Mouse (Mus musculus) heart, adult 2 months (tissue): ENCODE results near the gene Gcn1l1. TPM values are rescaled to one million over a fixed set of nuclear protein-coding genes. Genes with fewer than 3 reads are reported as not detected.

Experiments used
- DNase-seq, 2 experiments: peaks; one replicate each; pipeline ENCODE4 v3.0.0; 2021
- H3K27ac ChIP-seq: fragments of 200-600 bp; 2 replicates; pipeline ENCODE4 v1.8.1; 2022
- H3K27me3 ChIP-seq: fragments of 200-500 bp; 2 replicates; pipeline ENCODE4 v1.6.1; 2012; ENCODE audit warnings: mild to moderate bottlenecking, low read length, inconsistent platforms, mixed read lengths; ENCODE audit not compliant: control insufficient read depth, insufficient read depth
- H3K36me3 ChIP-seq: fragments of 200-500 bp; 2 replicates; pipeline ENCODE4 v1.6.1; 2012; ENCODE audit warnings: low read length, inconsistent platforms; ENCODE audit not compliant: control insufficient read depth, insufficient read depth
- H3K4me1 ChIP-seq: fragments of 200-500 bp; 2 replicates; pipeline ENCODE4 v1.6.1; 2011; ENCODE audit warnings: low read length; ENCODE audit not compliant: control insufficient read depth, insufficient read depth
- H3K4me3 ChIP-seq: fragments of 200-600 bp; 2 replicates; pipeline ENCODE4 v1.8.1; 2022
- H3K79me2 ChIP-seq: fragments of 200-500 bp; replicated peaks from 2 replicates; pipeline ENCODE4 v1.6.1; 2012; ENCODE audit warnings: mild to moderate bottlenecking, inconsistent platforms, low read length, moderate library complexity, mixed read lengths; ENCODE audit not compliant: control insufficient read depth, insufficient read depth
- H3K9ac ChIP-seq: fragments of 200-500 bp; 2 replicates; pipeline ENCODE4 v1.6.1; 2012; ENCODE audit warnings: low read depth, mild to moderate bottlenecking, control low read depth, inconsistent platforms, low read length, mixed read lengths
- CTCF ChIP-seq: fragments of 200-600 bp; IDR thresholded peaks from 2 replicates; pipeline ENCODE4 v1.8.1; 2022; ENCODE audit warnings: antibody characterized with exemption, mild to moderate bottlenecking, moderate library complexity
- EP300 ChIP-seq: fragments of 200-500 bp; IDR thresholded peaks from 2 replicates; pipeline ENCODE4 v1.6.1; 2011; ENCODE audit warnings: low read depth, low read length, control low read depth; ENCODE audit not compliant: insufficient read depth
- POLR2A ChIP-seq: fragments of 200-500 bp; IDR thresholded peaks from 2 replicates; pipeline ENCODE4 v1.6.1; 2011; ENCODE audit warnings: mild to moderate bottlenecking, low read depth, low read length, control low read depth; ENCODE audit not compliant: insufficient read depth
- WGBS: fragments of 180-500 bp; shearing (Covaris S2); methylation state at CpG from one replicate; pipeline ENCODE4 v1.1.7; 2018; 5-methylcytosine and 5-hydroxymethylcytosine counted together
- intact Hi-C: fragments of 180-260 bp; cut with DNase I; formaldehyde crosslinking; loops from one replicate; pipeline ENCODE4 v1.15.1; 2025
- polyA plus RNA-seq: library from polyadenylated mRNA; depleted of rRNA; stranded (reverse); fragments of >200 nt; gene quantifications from 2 replicates; pipeline ENCODE4 v1.2.3, GENCODE M21; 2012
- total RNA-seq, 2 experiments: library from RNA; stranded (reverse); gene quantifications; 2 replicates each; pipeline ENCODE4 v1.2.3; 2021

Gcn1l1 gene
- total and polyA plus RNA-seq, 3 experiments: 21.5 to 40.1 (median 34.2) TPM

DNA sequence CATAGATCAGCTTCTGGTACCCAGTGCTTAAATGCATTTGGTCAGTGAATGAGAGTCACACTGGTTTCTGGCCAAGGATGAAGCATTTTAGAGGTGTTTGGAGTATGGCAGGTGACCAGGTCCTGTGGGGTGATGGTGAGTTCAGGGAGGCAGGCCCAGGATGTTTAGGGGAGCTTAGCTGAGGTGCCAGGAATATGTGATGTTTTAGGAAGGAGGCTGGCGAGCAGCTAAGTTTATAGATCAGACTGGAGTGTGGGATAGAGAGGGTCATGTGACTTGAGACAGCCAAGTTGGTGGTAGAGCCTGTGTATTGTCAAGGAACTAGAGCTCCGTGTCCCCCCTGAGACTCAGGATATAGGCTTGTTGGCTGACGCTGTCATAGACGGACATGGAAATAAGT is 68.0 kb downstream of the Gcn1l1 start:
- Histone ChIP-seq H3K9ac (peak overlapping the region; percentile 83), H3K27ac (no peak overlapping the region)

DNA sequence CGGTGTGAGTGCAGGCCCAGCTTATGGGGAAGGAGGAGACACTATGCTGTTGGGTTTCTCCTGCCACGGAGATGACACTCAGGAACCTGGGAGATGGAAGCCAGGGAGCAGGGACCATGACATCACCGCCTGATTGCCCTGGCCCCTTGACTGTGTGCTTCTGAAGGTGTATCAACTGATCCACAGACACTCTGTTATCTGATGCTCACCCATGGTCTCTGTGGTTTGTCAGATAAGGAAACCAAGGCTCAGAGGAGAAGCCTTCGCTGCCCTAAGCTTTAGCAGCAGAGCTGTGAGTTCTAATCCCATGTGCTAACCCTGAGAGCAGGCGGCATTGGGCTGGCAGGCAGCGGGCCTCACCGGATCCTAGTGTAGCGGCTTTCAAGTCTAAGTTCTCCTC is 69.0 kb downstream of the Gcn1l1 start:
- WGBS: 83% methylated on average over 8 of the region's 8 CpGs
- TF ChIP-seq CTCF: no peak
- TF ChIP-seq POLR2A: no peak
- no peak for TF ChIP-seq EP300
- no peak overlapping the region for H3K9ac ChIP-seq
- no peak overlapping the region for H3K27ac ChIP-seq
- intact Hi-C loops: loop anchor here (5.0 to 10.0 kb wide), 2 partner anchors 67 to 149 kb away; partner anchors contain the start of genes Gcn1l1 and Sirt4
- peaks cover 17% of the 10 kb centered on the region for H3K4me1 ChIP-seq
- no peaks in the 10 kb centered on the region for H3K27me3 ChIP-seq
- peaks cover 9% of the 10 kb centered on the region for H3K79me2 ChIP-seq
- H3K4me3 ChIP-seq: no peak overlapping the region
- DNase-seq: no peak
- no peaks in the 10 kb centered on the region for H3K36me3 ChIP-seq

More for the DNA sequence above, 68.0 kb downstream of the Gcn1l1 start:
- peaks cover 7% of the 10 kb centered on the region for H3K79me2 ChIP-seq
- H3K27me3 ChIP-seq: no peaks in the 10 kb centered on the region
- peaks cover 17% of the 10 kb centered on the region for H3K4me1 ChIP-seq
- H3K4me3 ChIP-seq: peak overlapping the region; percentile 75
- DNase-seq: no peak
- no peaks in the 10 kb centered on the region for H3K36me3 ChIP-seq
- intact Hi-C loops: loop anchor here (2.0 to 10.0 kb wide), 3 partner anchors 20 to 148 kb away; partner anchors contain the start of genes Gcn1l1 and Sirt4
- TF ChIP-seq POLR2A: no peak
- TF ChIP-seq EP300: no peak
- WGBS: 40% methylated on average over 4 of the region's 4 CpGs

DNA sequence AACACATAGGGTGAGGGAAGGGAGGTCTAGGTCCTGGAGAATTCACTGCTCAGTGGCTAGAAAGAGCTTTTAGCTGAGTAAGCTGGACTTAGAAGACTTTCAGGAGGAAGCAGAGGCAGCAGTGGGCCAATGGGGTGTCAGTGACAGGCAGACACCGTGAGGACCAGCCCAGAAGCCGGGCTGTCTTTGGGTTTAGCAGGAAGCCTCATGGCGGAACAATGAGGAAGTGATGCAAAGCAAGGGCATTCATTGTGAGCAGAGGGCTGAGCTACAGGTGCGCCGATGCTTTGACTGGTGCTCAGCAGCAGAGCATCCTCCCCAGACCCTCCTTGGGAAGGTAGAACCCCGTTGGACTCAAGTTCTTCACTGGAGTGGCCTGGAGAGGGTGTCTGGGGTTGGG is 70.5 kb downstream of the Gcn1l1 start:
- peaks cover 9% of the 10 kb centered on the region for H3K79me2 ChIP-seq
- WGBS: 35% methylated on average over 6 of the region's 6 CpGs
- intact Hi-C loops: loop anchor here (10.0 kb wide), 1 partner anchor 151 kb away; the partner anchor contains the start of gene Sirt4
- H3K4me3 ChIP-seq: no peak overlapping the region
- peaks cover 17% of the 10 kb centered on the region for H3K4me1 ChIP-seq
- H3K36me3 ChIP-seq: no peaks in the 10 kb centered on the region
- TF ChIP-seq POLR2A: no peak
- TF ChIP-seq EP300: no peak
- TF ChIP-seq CTCF: no peak
- DNase-seq: peak in 1 of 2 experiments; percentile 57
- no peak overlapping the region for H3K9ac ChIP-seq
- H3K27me3 ChIP-seq: no peaks in the 10 kb centered on the region
- no peak overlapping the region for H3K27ac ChIP-seq

DNA sequence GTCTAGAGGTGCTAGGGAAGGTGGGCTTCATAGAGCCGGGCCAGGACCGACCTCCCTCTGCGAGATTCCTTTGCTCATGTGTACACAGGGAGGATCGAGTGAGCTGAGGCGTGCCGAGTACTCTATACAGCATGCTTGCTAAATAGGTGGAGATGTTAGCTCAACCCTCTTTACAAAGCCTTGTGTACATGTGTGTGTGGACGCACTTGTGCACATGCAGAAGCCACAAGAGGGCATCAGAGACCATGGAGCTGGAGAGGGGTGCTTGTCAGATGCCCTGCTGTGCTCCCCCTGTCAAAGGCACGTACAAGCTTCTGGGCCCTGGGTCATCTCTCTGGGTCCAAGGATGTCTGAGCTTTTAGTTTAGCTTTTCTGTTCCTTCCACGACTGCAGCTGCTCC is 79.1 kb downstream of the Gcn1l1 start:
- TF ChIP-seq POLR2A: no peak
- peak; percentile 21; the same call in 1 of the 2 replicates for TF ChIP-seq CTCF
- no peak for TF ChIP-seq EP300
- Histone ChIP-seq H3K36me3 (no peaks in the 10 kb centered on the region), H3K4me1 (no peaks in the 10 kb centered on the region), H3K4me3 (no peak overlapping the region), H3K79me2 (peaks cover 2% of the 10 kb centered on the region; the same call in 1 of the 2 replicates), H3K27ac (no peak overlapping the region), H3K27me3 (no peaks in the 10 kb centered on the region), H3K9ac (no peak overlapping the region)
- intact Hi-C loops: no loop called here
- DNase-seq: no peak
- 84% methylated on average over 9 of the region's 9 CpGs for WGBS

GRCm38 (mm10) chr5:115648876-115649275 is 83.8 kb downstream of the Gcn1l1 start:
- no peak overlapping the region for H3K27ac ChIP-seq
- no peak for TF ChIP-seq CTCF
- no peak for TF ChIP-seq POLR2A
- no peak for TF ChIP-seq EP300
- no peak for DNase-seq
- no peaks in the 10 kb centered on the region for H3K36me3 ChIP-seq
- H3K27me3 ChIP-seq: no peaks in the 10 kb centered on the region
- H3K4me3 ChIP-seq: no peak overlapping the region
- H3K4me1 ChIP-seq: no peaks in the 10 kb centered on the region; the same call in 1 of the 2 replicates
- WGBS: 73% methylated on average over 3 of the region's 3 CpGs
- intact Hi-C loops: no loop called here
- H3K9ac ChIP-seq: no peak overlapping the region
- H3K79me2 ChIP-seq: no peaks in the 10 kb centered on the region

DNA sequence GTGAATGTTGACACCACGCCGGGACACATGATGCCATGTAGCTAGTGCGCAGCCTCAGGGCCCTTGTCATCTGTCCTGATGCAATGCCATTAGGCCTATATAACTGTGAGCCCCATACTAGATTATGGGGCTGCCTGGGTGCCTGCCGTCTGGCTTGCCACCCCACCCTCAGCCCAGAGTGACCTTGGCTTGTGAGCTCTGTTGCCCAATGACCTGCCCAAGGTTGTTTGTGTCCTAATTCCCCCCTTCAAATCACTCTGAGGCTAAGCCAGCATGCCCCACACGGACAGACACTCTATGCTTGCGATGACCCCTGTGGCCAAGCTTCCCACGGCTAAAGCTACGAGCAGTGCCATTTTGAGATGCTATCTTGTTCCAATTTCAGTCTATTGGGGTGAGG is 84.6 kb downstream of the Gcn1l1 start:
- intact Hi-C loops: loop anchor here (5.0 to 10.0 kb wide), 2 partner anchors 83 to 375 kb away; partner anchors contain the start of genes Bicdl1 and Prkab1
- Histone ChIP-seq H3K4me1 (no peaks in the 10 kb centered on the region; the same call in 1 of the 2 replicates), H3K27ac (no peak overlapping the region), H3K79me2 (no peaks in the 10 kb centered on the region), H3K36me3 (no peaks in the 10 kb centered on the region), H3K27me3 (no peaks in the 10 kb centered on the region), H3K4me3 (no peak overlapping the region), H3K9ac (no peak overlapping the region)
- 83% methylated on average over 8 of the region's 8 CpGs for WGBS
- DNase-seq: no peak
- no peak for TF ChIP-seq CTCF
- no peak for TF ChIP-seq EP300
- TF ChIP-seq POLR2A: no peak
